Mouse (Mus musculus): ENCODE data around the gene 1500011B03Rik. TPM values are rescaled to one million over a fixed set of nuclear protein-coding genes. Genes with fewer than 3 reads are reported as not detected.

The 1500011B03Rik gene
- total and polyA plus RNA-seq, 3 experiments, result 0.94 to 12.0 (median 2.0) TPM

GRCm38 (mm10) chr5:114764812-114765735 is 58.2 kb downstream of the 1500011B03Rik start:
- no peaks in the 10 kb centered on the region for H3K9me3 ChIP-seq (replicated peaks)
- peaks cover 37% of the 10 kb centered on the region for H3K4me1 ChIP-seq (ENCODE audit: insufficient read depth, low read depth, low read length)
- no peaks in the 10 kb centered on the region for H3K27me3 ChIP-seq (ENCODE audit: insufficient read depth, low read length)
- H3K4me3 ChIP-seq (ENCODE audit: low read depth, low read length), result no peak overlapping the region
- ATAC-seq (ENCODE audit: extremely low read depth, insufficient number of reproducible peaks, low FRiP score, poor library complexity, severe bottlenecking) (no peak), DNase-seq (ENCODE audit: low spot score) (no peak)
- TF ChIP-seq TAL1 (conservative IDR thresholded peaks at IDR 0.05; ENCODE audit: low read depth, low read length), result no peak
- H3K36me3 ChIP-seq (replicated peaks), result peaks cover 98% of the 10 kb centered on the region

DNA sequence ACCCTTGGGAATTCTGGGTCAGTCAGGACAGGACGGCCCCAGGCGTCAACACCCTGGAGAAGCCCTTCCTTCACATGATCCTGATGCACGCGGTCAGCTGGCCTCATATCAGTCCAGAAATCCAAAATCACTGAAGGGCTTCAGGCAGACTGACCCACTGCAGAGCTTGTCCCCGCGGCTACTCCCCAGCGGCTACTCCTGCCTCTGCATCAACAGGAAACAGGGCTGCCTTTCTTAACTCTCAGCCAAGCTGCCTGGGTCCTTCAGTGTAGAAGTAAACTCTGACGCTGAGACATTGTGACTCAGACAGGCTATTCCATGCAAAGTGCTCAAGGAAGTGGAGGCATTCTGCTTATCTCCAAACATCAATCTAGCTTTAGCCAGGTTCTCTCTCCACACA is 61.3 kb downstream of the 1500011B03Rik start:
- no peak for ATAC-seq (ENCODE audit: extremely low read depth, insufficient number of reproducible peaks, low FRiP score, poor library complexity, severe bottlenecking)
- Histone ChIP-seq H3K9me3 (replicated peaks) (no peaks in the 10 kb centered on the region), H3K27me3 (ENCODE audit: insufficient read depth, low read length) (no peaks in the 10 kb centered on the region), H3K4me1 (ENCODE audit: insufficient read depth, low read depth, low read length) (peaks cover 11% of the 10 kb centered on the region), H3K4me3 (ENCODE audit: low read depth, low read length) (no peak overlapping the region), H3K36me3 (replicated peaks) (peaks cover 99% of the 10 kb centered on the region)
- TF ChIP-seq CTCF (IDR thresholded peaks at IDR 0.05; ENCODE audit: low read depth, low read length), result no peak
- TF ChIP-seq GATA1 (IDR thresholded peaks at IDR 0.05; ENCODE audit: borderline replicate concordance, low read length), result no peak
- TF ChIP-seq GATA2 (IDR thresholded peaks at IDR 0.05; ENCODE audit: borderline replicate concordance, low read depth, low read length), result no peak
- no peak for TF ChIP-seq POLR2AphosphoS5 (IDR thresholded peaks at IDR 0.05; ENCODE audit: insufficient replicate concordance, low read depth, low read length)
- no peak for TF ChIP-seq TAL1 (conservative IDR thresholded peaks at IDR 0.05; ENCODE audit: low read depth, low read length)
- no peak for DNase-seq (ENCODE audit: low spot score)

GRCm38 (mm10) chr5:114759536-114760090 is 63.7 kb downstream of the 1500011B03Rik start:
- ATAC-seq (ENCODE audit: extremely low read depth, insufficient number of reproducible peaks, low FRiP score, poor library complexity, severe bottlenecking), result no peak

More at GRCm38 (mm10) chr5:114759536-114760090, 63.7 kb downstream of the 1500011B03Rik start:
- H3K4me1 ChIP-seq (ENCODE audit: insufficient read depth, low read depth, low read length), result no peaks in the 10 kb centered on the region; the same call in 1 of the 2 replicates
- peaks cover 99% of the 10 kb centered on the region for H3K36me3 ChIP-seq (replicated peaks)
- no peaks in the 10 kb centered on the region for H3K9me3 ChIP-seq (replicated peaks)
- no peak for TF ChIP-seq GATA2 (IDR thresholded peaks at IDR 0.05; ENCODE audit: borderline replicate concordance, low read depth, low read length)
- TF ChIP-seq TAL1 (conservative IDR thresholded peaks at IDR 0.05; ENCODE audit: low read depth, low read length), result no peak
- TF ChIP-seq POLR2AphosphoS5 (IDR thresholded peaks at IDR 0.05; ENCODE audit: insufficient replicate concordance, low read depth, low read length), result no peak
- TF ChIP-seq CTCF (IDR thresholded peaks at IDR 0.05; ENCODE audit: low read depth, low read length), result no peak
- no peak for TF ChIP-seq GATA1 (IDR thresholded peaks at IDR 0.05; ENCODE audit: borderline replicate concordance, low read length)
- H3K4me3 ChIP-seq (ENCODE audit: low read depth, low read length), result no peak overlapping the region
- H3K27me3 ChIP-seq (ENCODE audit: insufficient read depth, low read length), result no peaks in the 10 kb centered on the region
- no peak for DNase-seq (ENCODE audit: low spot score)

Other genes with a start within 250 kb of the 1500011B03Rik start
- not detected in 2 replicates for gene Trpv4, start 165.0 kb downstream of the 1500011B03Rik start, total RNA-seq (2014; fragmentation: Nextera tagmentation)
- not detected in 2 replicates for gene Trpv4, start 165.0 kb downstream of the 1500011B03Rik start, total RNA-seq (2017)
- 0.10 and 0.11 TPM in 2 replicates for gene Trpv4, start 165.0 kb downstream of the 1500011B03Rik start, polyA plus RNA-seq (2012)
- 84.4 and 85.0 TPM in 2 replicates for gene Gltp, start 132.5 kb downstream of the 1500011B03Rik start, total RNA-seq (2014; fragmentation: Nextera tagmentation)
- gene Gltp, start 132.5 kb downstream of the 1500011B03Rik start, total RNA-seq (2017), result 34.6 and 34.7 TPM in 2 replicates
- 40.1 and 48.0 TPM in 2 replicates for gene Gltp, start 132.5 kb downstream of the 1500011B03Rik start, polyA plus RNA-seq (2012)
- 5.3 and 11.4 TPM in 2 replicates for gene Tchp, start 115.7 kb downstream of the 1500011B03Rik start, total RNA-seq (2014; fragmentation: Nextera tagmentation)
- 11.6 and 11.9 TPM in 2 replicates for gene Tchp, start 115.7 kb downstream of the 1500011B03Rik start, total RNA-seq (2017)
- 20.1 and 23.0 TPM in 2 replicates for gene Tchp, start 115.7 kb downstream of the 1500011B03Rik start, polyA plus RNA-seq (2012)
- gene Ankrd13a, start 48.8 kb downstream of the 1500011B03Rik start, total RNA-seq (2014; fragmentation: Nextera tagmentation), result 779 and 780 TPM in 2 replicates
- gene Ankrd13a, start 48.8 kb downstream of the 1500011B03Rik start, total RNA-seq (2017), result 554 and 576 TPM in 2 replicates
- gene Ankrd13a, start 48.8 kb downstream of the 1500011B03Rik start, polyA plus RNA-seq (2012), result 737 and 869 TPM in 2 replicates
- 213 and 227 TPM in 2 replicates for gene Git2, start 48.0 kb downstream of the 1500011B03Rik start, total RNA-seq (2014; fragmentation: Nextera tagmentation)
- gene Git2, start 48.0 kb downstream of the 1500011B03Rik start, total RNA-seq (2017), result 101 and 104 TPM in 2 replicates
- 201 and 245 TPM in 2 replicates for gene Git2, start 48.0 kb downstream of the 1500011B03Rik start, polyA plus RNA-seq (2012)
- not detected in 2 replicates for gene 4930519G04Rik, start 30.2 kb upstream of the 1500011B03Rik start, total RNA-seq (2014; fragmentation: Nextera tagmentation)
- not detected in 2 replicates for gene 4930519G04Rik, start 30.2 kb upstream of the 1500011B03Rik start, total RNA-seq (2017)
- not detected in 2 replicates for gene 4930519G04Rik, start 30.2 kb upstream of the 1500011B03Rik start, polyA plus RNA-seq (2012)
- gene Gm9936, start 35.2 kb upstream of the 1500011B03Rik start, total RNA-seq (2014; fragmentation: Nextera tagmentation), result not detected in 2 replicates
- gene Gm9936, start 35.2 kb upstream of the 1500011B03Rik start, total RNA-seq (2017), result 0.06 and 0.22 TPM in 2 replicates
- gene Gm9936, start 35.2 kb upstream of the 1500011B03Rik start, polyA plus RNA-seq (2012), result not detected in 2 replicates
- not detected in 2 replicates for gene Oasl2, start 73.5 kb upstream of the 1500011B03Rik start, total RNA-seq (2014; fragmentation: Nextera tagmentation)
- gene Oasl2, start 73.5 kb upstream of the 1500011B03Rik start, total RNA-seq (2017), result 0.29 and 0.33 TPM in 2 replicates
- gene Oasl2, start 73.5 kb upstream of the 1500011B03Rik start, polyA plus RNA-seq (2012), result not detected in 2 replicates
- gene Oasl1, start 99.8 kb upstream of the 1500011B03Rik start, total RNA-seq (2014; fragmentation: Nextera tagmentation), result 6.8 and 21.9 TPM in 2 replicates
- 4.2 and 5.4 TPM in 2 replicates for gene Oasl1, start 99.8 kb upstream of the 1500011B03Rik start, total RNA-seq (2017)
- gene Oasl1, start 99.8 kb upstream of the 1500011B03Rik start, polyA plus RNA-seq (2012), result 14.0 and 18.0 TPM in 2 replicates
- 30.0 and 30.2 TPM in 2 replicates for gene 2210016L21Rik, start 118.7 kb upstream of the 1500011B03Rik start, total RNA-seq (2014; fragmentation: Nextera tagmentation)
- 31.7 and 34.3 TPM in 2 replicates for gene 2210016L21Rik, start 118.7 kb upstream of the 1500011B03Rik start, total RNA-seq (2017)
- 36.5 and 38.7 TPM in 2 replicates for gene 2210016L21Rik, start 118.7 kb upstream of the 1500011B03Rik start, polyA plus RNA-seq (2012)
- gene Hnf1a, start 147.6 kb upstream of the 1500011B03Rik start, total RNA-seq (2014; fragmentation: Nextera tagmentation), result not detected in 2 replicates
- 0.38 TPM in 1 of 2 replicates, not detected in the other for gene Hnf1a, start 147.6 kb upstream of the 1500011B03Rik start, total RNA-seq (2017)
- 0.02 TPM in 1 of 2 replicates, not detected in the other for gene Hnf1a, start 147.6 kb upstream of the 1500011B03Rik start, polyA plus RNA-seq (2012)
- gene Sppl3, start 187.7 kb upstream of the 1500011B03Rik start, total RNA-seq (2014; fragmentation: Nextera tagmentation), result 53.9 and 69.2 TPM in 2 replicates
- 31.8 and 35.9 TPM in 2 replicates for gene Sppl3, start 187.7 kb upstream of the 1500011B03Rik start, total RNA-seq (2017)
- gene Sppl3, start 187.7 kb upstream of the 1500011B03Rik start, polyA plus RNA-seq (2012), result 29.5 and 33.9 TPM in 2 replicates

All from G1E (cell line).